Mouse (Mus musculus) liver, embryonic 15.5 days (tissue): ENCODE data around the gene Duox1. TPM values are rescaled to one million over a fixed set of nuclear protein-coding genes. Genes with fewer than 3 reads are reported as not detected.

Source experiments
- ATAC-seq: fragments of 200-750 bp; cut with Nextera tagmentation; 2 replicates; pipeline ENCODE4 v1.8.0; 2017; ENCODE audit warnings: moderate number of reproducible peaks, mild to moderate bottlenecking, moderate library complexity; ENCODE audit not compliant: insufficient read depth
- H3K27ac ChIP-seq: fragments of 300-500 bp; sonication (generic); replicated peaks from 2 replicates; pipeline ENCODE4 v1.5.1; 2015; ENCODE audit warnings: mild to moderate bottlenecking, inconsistent platforms
- H3K27me3 ChIP-seq: fragments of 300-500 bp; sonication (generic); 2 replicates; pipeline ENCODE4 v1.6.1; 2015; ENCODE audit warnings: mild to moderate bottlenecking, inconsistent platforms
- H3K36me3 ChIP-seq: fragments of 300-500 bp; sonication (generic); replicated peaks from 2 replicates; pipeline ENCODE4 v1.6.1; 2015; ENCODE audit warnings: moderate library complexity, mild to moderate bottlenecking, inconsistent platforms
- H3K4me1 ChIP-seq: fragments of 300-500 bp; sonication (generic); replicated peaks from 2 replicates; pipeline ENCODE4 v1.6.1; 2015; ENCODE audit warnings: inconsistent platforms
- H3K4me2 ChIP-seq: fragments of 300-500 bp; sonication (generic); 2 replicates; pipeline ENCODE4 v1.6.1; 2015; ENCODE audit warnings: moderate library complexity, mild to moderate bottlenecking, inconsistent platforms
- H3K4me3 ChIP-seq: fragments of 300-500 bp; sonication (generic); replicated peaks from 2 replicates; pipeline ENCODE4 v1.5.1; 2015; ENCODE audit warnings: mild to moderate bottlenecking, inconsistent platforms
- H3K9ac ChIP-seq: fragments of 300-500 bp; sonication (generic); 2 replicates; pipeline ENCODE4 v1.6.1; 2015; ENCODE audit warnings: moderate library complexity, mild to moderate bottlenecking, inconsistent platforms
- H3K9me3 ChIP-seq: fragments of 300-500 bp; sonication (generic); replicated peaks from 2 replicates; pipeline ENCODE4 v1.6.1; 2016; ENCODE audit warnings: inconsistent platforms
- WGBS: fragments of 180-500 bp; shearing (Covaris S2); methylation state at CpG from one replicate; pipeline ENCODE4 v1.1.7; 2015; ENCODE audit warnings: mixed read lengths; ENCODE audit not compliant: insufficient replicate concordance; 5-methylcytosine and 5-hydroxymethylcytosine counted together
- polyA plus RNA-seq: library from polyadenylated mRNA; unstranded; fragments of >200 nt; fragmentation: Nextera tagmentation; extraction: Ambion mirVana; gene quantifications from 2 replicates; pipeline ENCODE4 v1.2.1, GENCODE M21; 2015

Duox1 gene
- polyA plus RNA-seq, 1 experiment from 2014 or later, result not detected

DNA sequence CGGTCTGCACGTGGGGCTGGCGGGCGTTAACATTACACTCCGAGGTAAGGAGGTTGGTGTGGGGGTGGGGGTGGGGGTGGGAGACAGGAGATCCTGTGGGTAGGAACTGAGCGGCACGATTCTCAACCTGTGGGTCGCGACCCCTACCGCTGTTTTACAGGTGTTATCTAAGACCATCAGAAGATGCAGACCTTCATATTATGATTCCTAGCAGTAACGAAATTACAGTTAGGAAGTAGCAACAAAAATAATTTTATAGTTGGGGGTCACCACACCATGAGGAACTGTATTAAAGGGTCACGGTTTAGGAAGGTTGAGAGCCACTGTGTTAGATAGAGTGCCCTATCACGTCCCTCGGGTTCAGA, 14.8 kb upstream of the Duox1 start:
- 5% methylated on average over 14 of the region's 14 CpGs for WGBS
- Histone ChIP-seq H3K4me3 (no peak overlapping the region), H3K36me3 (no peaks in the 10 kb centered on the region), H3K4me1 (peaks cover 31% of the 10 kb centered on the region; the same call in 1 of the 2 replicates), H3K9me3 (no peaks in the 10 kb centered on the region), H3K9ac (no peak overlapping the region), H3K27ac (no peak overlapping the region), H3K4me2 (peak overlapping the region; percentile 48; the same call in 1 of the 2 replicates), H3K27me3 (peaks cover 100% of the 10 kb centered on the region)
- ATAC-seq, result no peak

DNA sequence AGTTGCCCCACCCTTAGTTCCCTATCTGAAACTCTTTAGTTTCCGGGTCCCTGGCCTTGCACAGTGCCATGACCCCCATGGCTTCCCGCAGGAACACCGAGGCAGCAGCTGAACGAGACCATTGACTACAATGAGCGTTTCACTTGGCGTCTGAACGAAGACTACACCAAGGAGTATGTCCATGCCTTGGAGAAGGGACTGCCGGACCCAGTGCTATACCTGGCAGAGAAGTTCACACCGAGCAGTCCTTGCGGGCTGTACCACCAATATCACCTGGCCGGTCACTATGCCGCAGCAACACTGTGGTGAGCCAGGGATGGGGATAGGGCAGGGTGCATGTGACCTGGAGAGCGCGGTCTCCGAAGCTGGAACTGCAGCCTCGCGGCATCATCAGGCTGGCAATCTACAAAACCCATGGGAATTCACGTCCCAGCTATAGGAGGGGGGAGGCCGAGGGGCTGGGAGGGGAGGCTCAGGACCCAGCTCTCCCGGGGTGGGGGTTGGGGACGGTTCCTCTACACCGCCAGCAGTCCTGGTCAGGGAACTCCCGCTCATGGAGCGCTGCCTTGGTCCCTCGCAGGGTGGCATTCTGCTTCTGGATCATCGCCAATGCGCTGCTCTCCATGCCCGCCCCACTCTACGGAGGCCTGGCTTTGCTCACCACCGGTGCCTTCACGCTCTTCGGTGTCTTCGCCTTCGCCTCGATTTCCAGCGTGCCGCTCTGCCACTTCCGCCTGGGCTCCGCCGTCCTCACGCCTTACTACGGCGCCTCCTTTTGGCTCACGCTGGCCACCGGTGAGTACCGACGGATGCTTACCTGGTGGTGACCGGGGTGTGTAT, 14.2 kb upstream of the Duox1 start:
- ATAC-seq, result 0 out of 2 replicates have a peak, but pooled peaks have one; percentile 19
- peak overlapping the region; percentile 25 for H3K4me3 ChIP-seq
- 1% methylated on average over 48 of the region's 48 CpGs for whole genome bisulfite sequencing

DNA sequence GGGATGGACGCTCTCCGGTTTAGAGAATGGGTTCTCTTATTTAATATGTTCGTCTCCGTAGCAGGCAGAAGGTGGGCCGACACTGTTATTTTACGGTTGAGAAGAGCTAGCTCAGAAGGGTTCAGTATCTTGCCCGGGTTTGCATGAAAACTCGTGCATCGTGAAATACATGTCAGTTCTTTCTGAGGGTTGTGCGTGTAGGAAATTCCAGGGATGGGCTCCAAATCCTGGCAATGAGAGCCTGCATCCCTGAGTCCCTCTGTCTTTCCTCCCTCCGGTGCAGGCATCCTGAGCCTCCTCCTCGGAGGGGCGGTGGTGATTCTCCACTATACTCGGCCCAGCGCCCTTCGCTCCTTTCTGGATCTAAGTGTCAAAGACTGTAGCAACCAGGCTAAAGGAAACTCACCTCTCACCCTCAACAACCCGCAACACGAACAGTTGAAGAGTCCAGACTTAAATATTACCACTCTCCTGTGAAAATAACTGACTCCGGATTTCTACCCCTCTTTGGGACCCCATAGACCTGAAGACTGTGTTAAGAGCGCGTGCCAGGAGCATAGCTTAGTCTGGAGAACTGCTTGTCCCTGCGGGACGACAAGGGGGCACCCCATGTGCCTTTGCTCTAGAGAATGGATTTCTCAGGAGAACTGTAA, 13.4 kb upstream of the Duox1 start:
- ATAC-seq, result no peak
- Histone ChIP-seq H3K4me3 (peak overlapping the region; percentile 25; the same call in 1 of the 2 replicates), H3K27me3 (peaks cover 100% of the 10 kb centered on the region), H3K27ac (no peak overlapping the region), H3K4me1 (peaks cover 31% of the 10 kb centered on the region; the same call in 1 of the 2 replicates), H3K9me3 (no peaks in the 10 kb centered on the region), H3K9ac (no peak overlapping the region), H3K36me3 (no peaks in the 10 kb centered on the region), H3K4me2 (peak overlapping the region; percentile 48)
- 9% methylated on average over 23 of the region's 23 CpGs for WGBS

More for the DNA sequence above, 14.2 kb upstream of the Duox1 start:
- Histone ChIP-seq H3K4me1 (peaks cover 31% of the 10 kb centered on the region; the same call in 1 of the 2 replicates), H3K36me3 (no peaks in the 10 kb centered on the region), H3K9ac (no peak overlapping the region), H3K27me3 (peaks cover 100% of the 10 kb centered on the region), H3K4me2 (peak overlapping the region; percentile 48), H3K9me3 (no peaks in the 10 kb centered on the region), H3K27ac (no peak overlapping the region)

GRCm38 (mm10) chr2:122302574-122303241, 12.8 kb upstream of the Duox1 start:
- no peak overlapping the region for H3K4me2 ChIP-seq
- WGBS, result 5% methylated on average over 9 of the region's 9 CpGs
- H3K27me3 ChIP-seq, result peaks cover 100% of the 10 kb centered on the region
- H3K4me1 ChIP-seq, result peaks cover 31% of the 10 kb centered on the region; the same call in 1 of the 2 replicates
- no peak overlapping the region for H3K9ac ChIP-seq
- no peaks in the 10 kb centered on the region for H3K36me3 ChIP-seq
- no peaks in the 10 kb centered on the region for H3K9me3 ChIP-seq
- no peak overlapping the region for H3K27ac ChIP-seq
- no peak for ATAC-seq
- H3K4me3 ChIP-seq, result no peak overlapping the region

GRCm38 (mm10) chr2:122304544-122304943, 10.9 kb upstream of the Duox1 start:
- no peaks in the 10 kb centered on the region for H3K9me3 ChIP-seq
- 65% methylated on average over 6 of the region's 6 CpGs for WGBS
- H3K27me3 ChIP-seq, result peaks cover 98% of the 10 kb centered on the region
- peaks cover 16% of the 10 kb centered on the region; the same call in 1 of the 2 replicates for H3K4me1 ChIP-seq
- H3K36me3 ChIP-seq, result no peaks in the 10 kb centered on the region
- ATAC-seq, result no peak
- no peak overlapping the region for H3K4me3 ChIP-seq
- H3K9ac ChIP-seq, result no peak overlapping the region
- no peak overlapping the region for H3K27ac ChIP-seq
- no peak overlapping the region for H3K4me2 ChIP-seq

- H3K4me1 ChIP-seq, result peaks cover 16% of the 10 kb centered on the region; the same call in 1 of the 2 replicates
- no peak overlapping the region for H3K9ac ChIP-seq
- no peak for ATAC-seq
- H3K27ac ChIP-seq, result no peak overlapping the region
- no peaks in the 10 kb centered on the region for H3K36me3 ChIP-seq
- H3K4me2 ChIP-seq, result no peak overlapping the region
- 64% methylated on average over 16 of the region's 16 CpGs for WGBS
- H3K27me3 ChIP-seq, result peaks cover 98% of the 10 kb centered on the region
- H3K9me3 ChIP-seq, result no peaks in the 10 kb centered on the region
- H3K4me3 ChIP-seq, result no peak overlapping the region
Measured at GRCm38 (mm10) chr2:122305097-122305892, 10.2 kb upstream of the Duox1 start.

- Histone ChIP-seq H3K27me3 (peaks cover 96% of the 10 kb centered on the region), H3K27ac (no peak overlapping the region), H3K9me3 (no peaks in the 10 kb centered on the region), H3K4me1 (peaks cover 12% of the 10 kb centered on the region; the same call in 1 of the 2 replicates), H3K4me3 (no peak overlapping the region), H3K9ac (no peak overlapping the region), H3K4me2 (no peak overlapping the region), H3K36me3 (no peaks in the 10 kb centered on the region)
- WGBS, result 24% methylated on average over 4 of the region's 4 CpGs
- no peak for ATAC-seq
Measured at GRCm38 (mm10) chr2:122306184-122306583, 9.3 kb upstream of the Duox1 start.

- WGBS, result 35% methylated on average over 3 of the region's 3 CpGs
Measured at GRCm38 (mm10) chr2:122309647-122310046, 5.8 kb upstream of the Duox1 start.

DNA sequence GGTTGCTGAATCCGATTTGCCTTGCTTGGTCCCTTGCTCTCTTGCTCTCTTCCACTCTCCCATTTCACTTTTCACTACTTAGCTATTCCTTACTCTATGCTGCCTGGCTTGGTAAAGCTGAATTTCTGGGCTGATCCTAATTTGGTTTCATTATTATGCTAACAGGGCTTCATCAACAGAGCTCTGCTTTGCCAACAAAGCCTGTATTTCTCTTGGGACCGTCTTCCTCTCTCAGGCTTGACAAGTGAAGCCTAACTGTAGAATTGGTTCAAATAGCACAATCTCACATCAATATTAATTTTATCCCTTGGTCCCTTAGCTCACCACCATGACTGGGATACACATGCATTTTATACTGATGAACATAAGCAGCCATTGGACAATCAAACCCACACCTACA, 3.9 kb upstream of the Duox1 start:
- peaks cover 94% of the 10 kb centered on the region for H3K27me3 ChIP-seq
- no peak for ATAC-seq

More at GRCm38 (mm10) chr2:122309647-122310046, 5.8 kb upstream of the Duox1 start:
- no peak overlapping the region for H3K4me2 ChIP-seq
- H3K27me3 ChIP-seq, result peaks cover 96% of the 10 kb centered on the region
- H3K9me3 ChIP-seq, result no peaks in the 10 kb centered on the region
- no peaks in the 10 kb centered on the region for H3K4me1 ChIP-seq
- H3K9ac ChIP-seq, result no peak overlapping the region
- H3K36me3 ChIP-seq, result no peaks in the 10 kb centered on the region
- no peak overlapping the region for H3K4me3 ChIP-seq
- H3K27ac ChIP-seq, result no peak overlapping the region
- ATAC-seq, result no peak

GRCm38 (mm10) chr2:122312722-122313417, 2.6 kb upstream of the Duox1 start:
- WGBS, result 3% methylated on average over 27 of the region's 27 CpGs
- no peak for ATAC-seq
- Histone ChIP-seq H3K27me3 (peaks cover 92% of the 10 kb centered on the region), H3K36me3 (no peaks in the 10 kb centered on the region), H3K27ac (no peak overlapping the region), H3K9ac (no peak overlapping the region), H3K4me3 (no peak overlapping the region), H3K4me1 (no peaks in the 10 kb centered on the region), H3K9me3 (no peaks in the 10 kb centered on the region), H3K4me2 (peak overlapping the region; percentile 41)

More for the DNA sequence above, 3.9 kb upstream of the Duox1 start:
- H3K9ac ChIP-seq, result no peak overlapping the region
- H3K27ac ChIP-seq, result no peak overlapping the region
- no peaks in the 10 kb centered on the region for H3K9me3 ChIP-seq
- H3K4me3 ChIP-seq, result no peak overlapping the region
- H3K4me1 ChIP-seq, result no peaks in the 10 kb centered on the region
- H3K4me2 ChIP-seq, result no peak overlapping the region
- 40% methylated on average over 2 of the region's 2 CpGs for WGBS
- no peaks in the 10 kb centered on the region for H3K36me3 ChIP-seq
